In the genomic region with DNA sequence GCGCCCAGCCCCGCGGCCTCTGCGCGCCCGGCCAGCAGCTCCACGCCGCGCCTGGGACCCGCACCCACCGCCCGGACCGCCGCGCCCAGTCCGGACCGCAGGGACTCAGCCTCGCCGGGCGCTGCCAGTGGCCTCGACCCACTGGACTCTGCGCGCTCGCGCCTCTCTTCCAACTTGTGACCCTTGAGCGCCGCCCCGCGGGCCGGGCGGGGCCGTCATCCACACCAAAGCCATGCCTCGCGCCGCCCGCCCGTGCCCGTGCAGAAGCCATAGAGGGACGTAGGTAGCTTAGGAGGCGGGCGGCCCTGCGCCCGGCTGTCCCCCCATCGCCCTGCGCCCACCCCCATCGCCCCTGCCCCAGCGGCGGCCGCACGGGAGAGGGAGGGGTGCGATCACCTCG, we compare ENCODE assay signal across 11 mouse cellular contexts. TPM values are rescaled to one million over a fixed set of nuclear protein-coding genes. Genes with fewer than 3 reads are reported as not detected.
DNase-seq lines count a peak whose midpoint lies in the region; ATAC-seq and TF ChIP-seq lines count a peak whose summit lies in the region.
"Had no signal": no experiment of that assay in that cellular context is flagged by ENCODE, and none has a peak within 500 bp of the region (broad histone marks: within the 10 kb centered on the region; RNA-seq: fewer than 3 reads in every experiment).

No protein-coding gene starts in this region.

- 0 out of 2 replicates have a peak, but pooled peaks cover 4% of the 10 kb centered on the region for H3K27me3 ChIP-seq in liver, embryonic 11.5 days (replicated peaks; ENCODE audit: control insufficient read depth, insufficient read depth, low read length)
- peaks cover 25% of the 10 kb centered on the region for H3K27me3 ChIP-seq in limb, embryonic 13.5 days

- peak; percentile 23 for DNase-seq in gastrocnemius, adult 2 months
- no peak for DNase-seq in gastrocnemius, postnatal 14 days
- no peak for DNase-seq in liver, embryonic 11.5 days (ENCODE audit: low spot score)
- no peak for DNase-seq in liver
- peak; percentile 32 to 43 for DNase-seq in adrenal gland, postnatal 36 days
- DNase-seq in left cerebral cortex, adult 8-10 months (ENCODE audit: low spot score in 2 of 2) = no peak
- no peak for DNase-seq in frontal cortex, postnatal 10 days (ENCODE audit: low spot score in 2 of 2)
- DNase-seq: kidney, postnatal 10 days; right cerebral cortex, adult 18-20 months had no signal

- TF ChIP-seq CTCF in gastrocnemius, adult 2 months (IDR thresholded peaks at IDR 0.05) = no peak

- H3K4me3 ChIP-seq in gastrocnemius, adult 2 months = no peak overlapping the region
- H3K4me3 ChIP-seq in liver, embryonic 11.5 days (ENCODE audit: low read depth, low read length) = 0 out of 2 replicates have a peak overlapping the region, but pooled peaks have one; percentile 19
- H3K4me3 ChIP-seq in limb, embryonic 13.5 days = no peak overlapping the region

- H3K9me3 ChIP-seq in liver, embryonic 11.5 days (ENCODE audit: control insufficient read depth, low read length) = peaks cover 11% of the 10 kb centered on the region; the same call in 1 of the 2 replicates
- H3K9me3 ChIP-seq in limb, embryonic 13.5 days = peaks cover 61% of the 10 kb centered on the region

- intact Hi-C loops in gastrocnemius, adult 2 months (cut with DNase I) = no loop called here
- intact Hi-C loops in gastrocnemius, postnatal 14 days (cut with DNase I; ENCODE audit: low total_unique reads) = no loop called here

- H3K36me3 ChIP-seq in liver, embryonic 11.5 days (ENCODE audit: control insufficient read depth, insufficient read depth, low read length) = peaks cover 62% of the 10 kb centered on the region
- H3K36me3 ChIP-seq in limb, embryonic 13.5 days = peaks cover 79% of the 10 kb centered on the region

- H3K9ac ChIP-seq in liver, embryonic 11.5 days (ENCODE audit: low read depth, low read length) = no peak overlapping the region
- H3K9ac ChIP-seq in limb, embryonic 13.5 days = no peak overlapping the region

- no peak overlapping the region for H3K27ac ChIP-seq in gastrocnemius, adult 2 months
- no peak overlapping the region for H3K27ac ChIP-seq in liver, embryonic 11.5 days (ENCODE audit: low read depth, low read length)
- H3K27ac ChIP-seq in limb, embryonic 13.5 days = no peak overlapping the region

- WGBS in liver, embryonic 11.5 days = 44% methylated on average over 52 of the region's 52 CpGs
- 25% methylated on average over 43 of the region's 52 CpGs for WGBS in limb, embryonic 13.5 days

- peak overlapping the region; percentile 16 for H3K4me2 ChIP-seq in liver, embryonic 11.5 days
- peak overlapping the region; percentile 23 for H3K4me2 ChIP-seq in limb, embryonic 13.5 days (replicated peaks)

- H3K4me1 ChIP-seq in liver, embryonic 11.5 days (replicated peaks; ENCODE audit: control insufficient read depth, insufficient read depth, low read length) = no peaks in the 10 kb centered on the region
- no peaks in the 10 kb centered on the region for H3K4me1 ChIP-seq in limb, embryonic 13.5 days

- no peak for ATAC-seq in liver, embryonic 11.5 days (replicated peaks; ENCODE audit: low FRiP score)
- ATAC-seq in limb, embryonic 13.5 days (ENCODE audit: low FRiP score, low read depth) = no peak

RNA-seq across cellular contexts. Expression of a gene that starts 11.0 kb away (rescaled TPM):
- 10 to 100 TPM; 27.0 to 40.8 TPM for total RNA-seq in gastrocnemius, adult 2 months (2021)
- 10 to 100 TPM; 21.5 to 21.6 TPM for total RNA-seq in gastrocnemius, postnatal 14 days (2021)
- 36.5 and 41.5 TPM in 2 replicates for polyA plus RNA-seq in liver, embryonic 11.5 days (2014; fragmentation: Nextera tagmentation; extraction: Ambion mirVana)
- total RNA-seq in adrenal gland, postnatal 36 days (2021) = 10 to 100 TPM; 51.1 to 58.0 TPM
- 49.4 and 54.9 TPM in 2 replicates for polyA plus RNA-seq in limb, embryonic 13.5 days (2015; fragmentation: Nextera tagmentation; extraction: Ambion mirVana)
- 10 to 100 TPM; 47.9 to 56.7 (median 51.6) TPM for total RNA-seq in left cerebral cortex, adult 8-10 months (2022)

RNA-seq across cellular contexts. Expression of a gene that starts 18.9 kb away (rescaled TPM):
- total RNA-seq in gastrocnemius, adult 2 months (2021) = under 1 TPM; 0.47 to 0.84 TPM
- total RNA-seq in gastrocnemius, postnatal 14 days (2021) = under 1 TPM; 0.42 to 0.78 TPM
- polyA plus RNA-seq in liver, embryonic 11.5 days (2014; fragmentation: Nextera tagmentation; extraction: Ambion mirVana) = not detected in 2 replicates
- total RNA-seq in adrenal gland, postnatal 36 days (2021) = 1 to 10 TPM; 4.3 to 6.0 TPM
- polyA plus RNA-seq in limb, embryonic 13.5 days (2015; fragmentation: Nextera tagmentation; extraction: Ambion mirVana) = not detected in 2 replicates
- 100 to 1,000 TPM; 162 to 182 (median 166) TPM for total RNA-seq in left cerebral cortex, adult 8-10 months (2022)
- total RNA-seq: monocyte, adult 5-6 weeks had no signal

RNA-seq across cellular contexts. Expression of a gene that starts 19.5 kb away (rescaled TPM):
- total RNA-seq in gastrocnemius, adult 2 months (2021) = not detected
- total RNA-seq in gastrocnemius, postnatal 14 days (2021) = not detected
- 0.23 TPM in 1 of 2 replicates, not detected in the other for polyA plus RNA-seq in liver, embryonic 11.5 days (2014; fragmentation: Nextera tagmentation; extraction: Ambion mirVana)
- not detected for total RNA-seq in adrenal gland, postnatal 36 days (2021)
- polyA plus RNA-seq in limb, embryonic 13.5 days (2015; fragmentation: Nextera tagmentation; extraction: Ambion mirVana) = 0.34 and 0.47 TPM in 2 replicates
- total RNA-seq in left cerebral cortex, adult 8-10 months (2022) = 1 to 10 TPM; 4.7 to 5.9 (median 5.8) TPM
- total RNA-seq: monocyte, adult 5-6 weeks had no signal

RNA-seq across cellular contexts. Expression of a gene that starts 31.1 kb away (rescaled TPM):
- total RNA-seq in gastrocnemius, adult 2 months (2021) = 100 to 1,000 TPM; 650 to 652 TPM
- 100 to 1,000 TPM; 496 to 497 TPM for total RNA-seq in gastrocnemius, postnatal 14 days (2021)
- polyA plus RNA-seq in liver, embryonic 11.5 days (2014; fragmentation: Nextera tagmentation; extraction: Ambion mirVana) = 992 and 1,001 TPM in 2 replicates
- total RNA-seq in adrenal gland, postnatal 36 days (2021) = 100 to 1,000 TPM; 558 to 568 TPM
- 761 and 775 TPM in 2 replicates for polyA plus RNA-seq in limb, embryonic 13.5 days (2015; fragmentation: Nextera tagmentation; extraction: Ambion mirVana)
- total RNA-seq in left cerebral cortex, adult 8-10 months (2022) = 100 to 1,000 TPM; 545 to 609 (median 570) TPM

RNA-seq across cellular contexts. Expression of a gene that starts 31.4 kb away (rescaled TPM):
- total RNA-seq in gastrocnemius, adult 2 months (2021) = 10 to 100 TPM; 46.1 to 53.6 TPM
- total RNA-seq in gastrocnemius, postnatal 14 days (2021) = 10 to 100 TPM; 25.9 to 30.6 TPM
- 105 and 119 TPM in 2 replicates for polyA plus RNA-seq in liver, embryonic 11.5 days (2014; fragmentation: Nextera tagmentation; extraction: Ambion mirVana)
- 10 to 100 TPM; 53.0 to 55.2 TPM for total RNA-seq in adrenal gland, postnatal 36 days (2021)
- 93.0 and 95.4 TPM in 2 replicates for polyA plus RNA-seq in limb, embryonic 13.5 days (2015; fragmentation: Nextera tagmentation; extraction: Ambion mirVana)
- 10 to 100 TPM; 76.8 to 92.1 (median 86.8) TPM for total RNA-seq in left cerebral cortex, adult 8-10 months (2022)

Comparison
In these comparisons a context has a peak if more than half of its experiments do, and no peak if none do; other contexts are left out.
1. DNase-seq: peak in gastrocnemius, adult 2 months (single experiment) and adrenal gland, postnatal 36 days (2 of 2); none in gastrocnemius, postnatal 14 days (single experiment), liver, embryonic 11.5 days (single experiment), liver (single experiment), left cerebral cortex, adult 8-10 months (0 of 2) and frontal cortex, postnatal 10 days (0 of 2).
2. RNA of a gene that starts 18.9 kb away (total RNA-seq): 162 to 182 TPM in left cerebral cortex, adult 8-10 months; 4.3 to 6.0 TPM in adrenal gland, postnatal 36 days, 0.47 to 0.84 TPM in gastrocnemius, adult 2 months and 0.42 to 0.78 TPM in gastrocnemius, postnatal 14 days; every median in the first group is over 10 times any median in the second.
3. RNA of a gene that starts 19.5 kb away (total RNA-seq): 4.7 to 5.9 TPM in left cerebral cortex, adult 8-10 months; not detected in adrenal gland, postnatal 36 days, not detected in gastrocnemius, postnatal 14 days and not detected in gastrocnemius, adult 2 months; every median in the first group is over 4 times any median in the second.